Mouse (Mus musculus): ENCODE data around the gene Pate3. TPM values are rescaled to one million over a fixed set of nuclear protein-coding genes. Genes with fewer than 3 reads are reported as not detected.
"Not testable (repeated sequence)": the region's sequence is repeated elsewhere in the genome, so short reads cannot be mapped to it uniquely, and the experiment has no call there.

Pate3 gene
- not detected for total RNA-seq (2021)
- long read RNA-seq, experiment 1, result 0 reads
- long read RNA-seq, experiment 2, result 0 reads

GRCm38 (mm10) chr9:35648102-35648501 is at the start of gene Pate3:
TSS of gene Pate3 (minus strand) at chr9:35648202.
- DNase-seq, result no peak
- intact Hi-C loops (cut with DNase I; ENCODE audit: low total_unique reads), result no loop called here

GRCm38 (mm10) chr9:35691924-35692323 is 43.9 kb upstream of the Pate3 start:
- intact Hi-C loops (cut with DNase I; ENCODE audit: low total_unique reads), result no loop called here
- DNase-seq, result no peak

GRCm38 (mm10) chr9:35687013-35687412 is 39.0 kb upstream of the Pate3 start, which contains the start of gene Pate1:
TSS of gene Pate1 (minus strand) at chr9:35687390.
- DNase-seq, result no peak

GRCm38 (mm10) chr9:35673557-35673956 is 25.6 kb upstream of the Pate3 start:
- DNase-seq, result no peak
- intact Hi-C loops (cut with DNase I; ENCODE audit: low total_unique reads), result no loop called here

More at GRCm38 (mm10) chr9:35687013-35687412, 39.0 kb upstream of the Pate3 start, which contains the start of gene Pate1:
- intact Hi-C loops (cut with DNase I; ENCODE audit: low total_unique reads), result no loop called here

GRCm38 (mm10) chr9:35632981-35633380 is 15.0 kb downstream of the Pate3 start:
- intact Hi-C loops (cut with DNase I; ENCODE audit: low total_unique reads), result no loop called here
- no peak for DNase-seq

- DNase-seq; intact Hi-C loops (cut with DNase I; ENCODE audit: low total_unique reads): not testable (repeated sequence)
Observed at GRCm38 (mm10) chr9:35616784-35617183, 31.2 kb downstream of the Pate3 start.

- DNase-seq, result no peak
- intact Hi-C loops (cut with DNase I; ENCODE audit: low total_unique reads), result no loop called here
Observed at GRCm38 (mm10) chr9:35614005-35614404, 34.0 kb downstream of the Pate3 start.

- no peak for DNase-seq
- intact Hi-C loops (cut with DNase I; ENCODE audit: low total_unique reads), result no loop called here
Observed at GRCm38 (mm10) chr9:35611841-35612240, 36.2 kb downstream of the Pate3 start, which contains the start of gene Pate4. TSS of gene Pate4 (minus strand) at chr9:35611941.

GRCm38 (mm10) chr9:35607647-35608405 is 40.2 kb downstream of the Pate3 start:
- intact Hi-C loops (cut with DNase I; ENCODE audit: low total_unique reads), result no loop called here
- no peak for DNase-seq

Other genes starting within 250 kb of the Pate3 start
- 10 to 100 TPM; 17.7 to 21.7 TPM for gene Cdon, start 227.1 kb downstream of the Pate3 start, total RNA-seq (2021)
- not detected for gene Gm1113, start 129.9 kb downstream of the Pate3 start, total RNA-seq (2021)
- under 1 TPM in 1 of 2 experiments, not detected in 1; 0.06 TPM for gene Ddx25, start 89.7 kb downstream of the Pate3 start, total RNA-seq (2021)
- 10 to 100 TPM in 1 of 2 experiments, 1 to 10 TPM in 1; 8.7 to 10.6 TPM for gene Pus3, start 89.6 kb downstream of the Pate3 start, total RNA-seq (2021)
- under 1 TPM in 1 of 2 experiments, not detected in 1; 0.09 TPM for gene Pate2, start 77.9 kb downstream of the Pate3 start, total RNA-seq (2021)
- 1 to 10 TPM; 1.1 to 1.5 TPM for gene Hyls1, start 77.8 kb downstream of the Pate3 start, total RNA-seq (2021)
- not detected for gene Pate4, start 36.3 kb downstream of the Pate3 start, total RNA-seq (2021)
- gene Pate1, start 39.2 kb upstream of the Pate3 start, total RNA-seq (2021), result not detected
- gene Gm17677, start 92.8 kb upstream of the Pate3 start, total RNA-seq (2021), result not detected
- not detected for gene Gm17727, start 129.9 kb upstream of the Pate3 start, total RNA-seq (2021)
- gene Gm27235, start 141.9 kb upstream of the Pate3 start, total RNA-seq (2021), result not detected
- not detected for gene D730048I06Rik, start 141.9 kb upstream of the Pate3 start, total RNA-seq (2021)
- not detected for gene 9230110F15Rik, start 195.9 kb upstream of the Pate3 start, total RNA-seq (2021)

Measured in gastrocnemius, postnatal 14 days (tissue).